Mouse (Mus musculus): ENCODE data around the gene Ccnd3.

- TF ChIP-seq POLR2A (IDR thresholded peaks at IDR 0.05; ENCODE audit: borderline replicate concordance, extremely low read depth, insufficient read depth, insufficient read length, poor library complexity, severe bottlenecking) (no peak), CTCF (IDR thresholded peaks at IDR 0.05; ENCODE audit: borderline replicate concordance, extremely low read depth, insufficient read depth, insufficient read length) (no peak)
Measured at GRCm38 (mm10) chr17:47559726-47560125, 54.9 kb downstream of the Ccnd3 start.

Data from brain, embryonic 14.5 days (tissue).